Mouse (Mus musculus) myocyte (in vitro differentiated cells): ENCODE data around the gene Plvap.
A peak's percentile ranks its signal among the peaks of the same experiment; 100 is the strongest.

Source experiments
- CEBPB ChIP-seq: IDR thresholded peaks from 2 replicates; pipeline ENCODE4 v1.6.1; 2011; ENCODE audit warnings: mild to moderate bottlenecking, moderate library complexity; ENCODE audit not compliant: poor library complexity, insufficient read depth, severe bottlenecking
- E2F4 ChIP-seq: IDR thresholded peaks from one replicate; pipeline ENCODE4 v1.6.1; 2011; ENCODE audit warnings: mild to moderate bottlenecking, control low read depth, moderate library complexity; ENCODE audit not compliant: insufficient read depth
- MAX ChIP-seq: IDR thresholded peaks from one replicate; pipeline ENCODE4 v1.6.1; 2011; ENCODE audit warnings: low read depth, mild to moderate bottlenecking, control low read depth
- MYOD1 ChIP-seq, 3 experiments: IDR thresholded peaks; one replicate each; pipeline ENCODE4 v1.6.1; 2011; ENCODE audit warnings: control low read depth in 2 of 3, low read depth in 2 of 3, mild to moderate bottlenecking in 2 of 3, moderate library complexity in 1 of 3; ENCODE audit not compliant: insufficient read length in 2 of 3, control insufficient read depth in 1 of 3
- MYOG ChIP-seq, 3 experiments: IDR thresholded peaks; one replicate each; pipeline ENCODE4 v1.6.1; 2011; ENCODE audit warnings: control low read depth in 2 of 3, low read depth in 2 of 3, mild to moderate bottlenecking in 2 of 3; ENCODE audit not compliant: insufficient read length in 2 of 3, control insufficient read depth in 1 of 3, insufficient read depth in 1 of 3
- POLR2A ChIP-seq: IDR thresholded peaks from one replicate; pipeline ENCODE4 v1.6.1; 2011; ENCODE audit warnings: low read depth, mild to moderate bottlenecking, control low read depth, moderate library complexity; ENCODE audit not compliant: insufficient read length
- POLR2AphosphoS2 ChIP-seq: IDR thresholded peaks from one replicate; pipeline ENCODE4 v1.6.1; 2011; ENCODE audit warnings: low read depth, control low read depth; ENCODE audit not compliant: insufficient read length
- REST ChIP-seq: IDR thresholded peaks from one replicate; pipeline ENCODE4 v1.6.1; 2011; ENCODE audit warnings: mild to moderate bottlenecking, control low read depth, moderate library complexity; ENCODE audit not compliant: insufficient read depth, insufficient read length
- TCF12 ChIP-seq: IDR thresholded peaks from one replicate; pipeline ENCODE4 v1.6.1; 2011; ENCODE audit warnings: mild to moderate bottlenecking, control low read depth; ENCODE audit not compliant: poor library complexity, insufficient read depth, severe bottlenecking
- USF1 ChIP-seq: IDR thresholded peaks from one replicate; pipeline ENCODE4 v1.6.1; 2011; ENCODE audit warnings: low read depth, mild to moderate bottlenecking, control low read depth, moderate library complexity

GRCm38 (mm10) chr8:71542632-71543343, 31.2 kb upstream of the Plvap start, which contains the start of gene Mvb12a:
- TF ChIP-seq USF1, result peak; percentile 64
- TF ChIP-seq POLR2A, result peak; percentile 29
- no peak for TF ChIP-seq MAX
- TF ChIP-seq CEBPB, result no peak
- TF ChIP-seq MYOD1 (IDR thresholded peaks at IDR 0.05; ENCODE audit: control insufficient read depth in 1 of 3, insufficient read length in 2 of 3, low read depth in 2 of 3), result no peak
- TF ChIP-seq MYOG (IDR thresholded peaks at IDR 0.05; ENCODE audit: control insufficient read depth in 1 of 3, insufficient read depth in 1 of 3, insufficient read length in 2 of 3, low read depth in 2 of 3), result no peak
- no peak for TF ChIP-seq POLR2AphosphoS2
- TF ChIP-seq REST, result no peak
- TF ChIP-seq E2F4, result no peak
- TF ChIP-seq TCF12, result no peak
